Comparison of ENCODE assay signal across 8 mouse cellular contexts in genomic region chr1:24099541-24099925, GRCm38 (mm10). TPM values are rescaled to one million over a fixed set of nuclear protein-coding genes. Genes with fewer than 3 reads are reported as not detected.
DNase-seq lines count a peak whose midpoint lies in the region; ATAC-seq and TF ChIP-seq lines count a peak whose summit lies in the region.

No protein-coding gene starts in this region.

- WGBS in limb, embryonic 15.5 days, result under 1% methylated on average over 42 of the region's 44 CpGs
- under 1% methylated on average over 44 of the region's 44 CpGs for WGBS in small intestine, adult 2 months

- no peak for TF ChIP-seq CTCF in small intestine, adult 2 months (IDR thresholded peaks at IDR 0.05; ENCODE audit: extremely low read depth, insufficient read length, insufficient replicate concordance, low read depth, low read length)

- H3K4me2 ChIP-seq in limb, embryonic 15.5 days, result peak overlapping the region; percentile 72

- peaks cover 7% of the 10 kb centered on the region for H3K4me1 ChIP-seq in erythroblast, embryonic 14.5 days (ENCODE audit: control insufficient read depth)
- peaks cover 3% of the 10 kb centered on the region; the same call in 1 of the 2 replicates for H3K4me1 ChIP-seq in limb, embryonic 15.5 days
- H3K4me1 ChIP-seq in small intestine, adult 2 months (ENCODE audit: control insufficient read depth, insufficient read depth, insufficient read length, low read length), result peaks cover 8% of the 10 kb centered on the region

- peak overlapping the region; percentile 84 for H3K9ac ChIP-seq in limb, embryonic 15.5 days

- no peaks in the 10 kb centered on the region for H3K36me3 ChIP-seq in erythroblast, embryonic 14.5 days (ENCODE audit: control insufficient read depth)
- no peaks in the 10 kb centered on the region for H3K36me3 ChIP-seq in limb, embryonic 15.5 days
- no peaks in the 10 kb centered on the region for H3K36me3 ChIP-seq in small intestine, adult 2 months (ENCODE audit: control insufficient read depth, insufficient read depth, low read length)

- no peaks in the 10 kb centered on the region; the same call in 1 of the 2 replicates for H3K9me3 ChIP-seq in erythroblast, embryonic 14.5 days (ENCODE audit: control insufficient read depth, low read length)
- H3K9me3 ChIP-seq in limb, embryonic 15.5 days, result no peaks in the 10 kb centered on the region

- ATAC-seq in erythroblast, adult 5-6 weeks (replicated peaks; ENCODE audit: low FRiP score, poor library complexity, severe bottlenecking), result no peak
- ATAC-seq in limb, embryonic 15.5 days (ENCODE audit: insufficient number of reproducible peaks, low FRiP score, low TSS enrichment, low read depth), result 0 out of 2 replicates have a peak, but pooled peaks have one; percentile 20

- peak; percentile 5 to 8 for DNase-seq in thymus, postnatal 10 days (ENCODE audit: low spot score in 2 of 2)
- no peak for DNase-seq in thymus, postnatal 25 days
- DNase-seq in ovary, postnatal 36 days (ENCODE audit: low spot score), result no peak
- DNase-seq in Muller cell, postnatal 12 days (ENCODE audit: inconsistent ontology term), result no peak

- TF ChIP-seq POLR2A in small intestine, adult 2 months (IDR thresholded peaks at IDR 0.05; ENCODE audit: low read depth, low read length), result no peak

- H3K4me3 ChIP-seq in erythroblast, embryonic 14.5 days (replicated peaks), result peak overlapping the region; percentile 62
- H3K4me3 ChIP-seq in limb, embryonic 15.5 days, result peak overlapping the region; percentile 93
- H3K4me3 ChIP-seq in small intestine, adult 2 months (ENCODE audit: low read depth, low read length), result peak overlapping the region; percentile 75

- peaks cover 47% of the 10 kb centered on the region for H3K27me3 ChIP-seq in erythroblast, embryonic 14.5 days (ENCODE audit: control insufficient read depth)
- no peaks in the 10 kb centered on the region for H3K27me3 ChIP-seq in limb, embryonic 15.5 days
- H3K27me3 ChIP-seq in small intestine, adult 2 months (ENCODE audit: control insufficient read depth, insufficient read depth, low read length), result no peaks in the 10 kb centered on the region

- H3K27ac ChIP-seq in limb, embryonic 15.5 days, result peak overlapping the region; percentile 86
- peak overlapping the region; percentile 74 for H3K27ac ChIP-seq in small intestine, adult 2 months (ENCODE audit: insufficient read depth, low read depth, low read length)

RNA-seq across cellular contexts. Expression of gene Fam135a, which starts 0.6 kb away (rescaled TPM):
- not detected in 2 replicates for polyA plus RNA-seq in erythroblast, embryonic 14.5 days (2012)
- total RNA-seq in erythroblast, adult 5-6 weeks (2015; ENCODE audit: low replicate concordance), result not detected in 2 replicates
- 0.94 TPM in 1 of 2 replicates, not detected in the other for total RNA-seq in erythroblast, adult 5-6 weeks (2017; ENCODE audit: low replicate concordance)
- 32.5 and 34.4 TPM in 2 replicates for polyA plus RNA-seq in limb, embryonic 15.5 days (2015; fragmentation: Nextera tagmentation; extraction: Ambion mirVana)
- 2.7 and 6.7 TPM in 2 replicates for polyA plus RNA-seq in small intestine, adult 2 months (2012; rRNA removed)

Comparison
In these comparisons a context has a peak if more than half of its experiments do, and no peak if none do; other contexts are left out.
1. DNase-seq: peak in thymus, postnatal 10 days (2 of 2); none in thymus, postnatal 25 days (single experiment), ovary, postnatal 36 days (single experiment) and Muller cell, postnatal 12 days (single experiment).
2. Peak in every context shown above with its lines, with median percentiles within 50 percentile points of each other: H3K4me3 ChIP-seq.